In genomic region chr4:48791096-48791495, GRCm38 (mm10) we compare ENCODE assay signal across 18 mouse cellular contexts.
DNase-seq lines count a peak whose midpoint lies in the region; ATAC-seq and TF ChIP-seq lines count a peak whose summit lies in the region.
"Had no signal": no experiment of that assay in that cellular context is flagged by ENCODE, and none has a peak within 500 bp of the region (broad histone marks: within the 10 kb centered on the region; RNA-seq: fewer than 3 reads in every experiment).

No protein-coding gene starts in this region.

- no peaks in the 10 kb centered on the region for H3K27me3 ChIP-seq in heart, embryonic 11.5 days (ENCODE audit: control insufficient read depth, insufficient read depth, low read length)
- H3K27me3 ChIP-seq in myocyte (ENCODE audit: control insufficient read depth, insufficient read depth, insufficient read length) = no peaks in the 10 kb centered on the region
- H3K27me3 ChIP-seq: embryonic facial prominence, embryonic 12.5 days; forebrain, embryonic 15.5 days; heart, embryonic 13.5 days; hindbrain, embryonic 15.5 days had no signal

- no peak for TF ChIP-seq POLR2A in myocyte (IDR thresholded peaks at IDR 0.05; ENCODE audit: insufficient read length, low read depth)
- no peak for TF ChIP-seq POLR2A in lung, adult 2 months (IDR thresholded peaks at IDR 0.05; ENCODE audit: borderline replicate concordance, extremely low read depth, low read depth, low read length)

- no peaks in the 10 kb centered on the region for H3K4me1 ChIP-seq in heart, embryonic 11.5 days (ENCODE audit: control insufficient read depth, insufficient read depth, low read length)
- no peaks in the 10 kb centered on the region for H3K4me1 ChIP-seq in lung, adult 2 months (ENCODE audit: control insufficient read depth, insufficient read depth, low read length)
- H3K4me1 ChIP-seq: embryonic facial prominence, embryonic 12.5 days; forebrain, embryonic 15.5 days; hindbrain, embryonic 15.5 days had no signal

- H3K9me3 ChIP-seq in heart, embryonic 11.5 days (replicated peaks; ENCODE audit: control insufficient read depth, low read length) = no peaks in the 10 kb centered on the region
- H3K9me3 ChIP-seq: embryonic facial prominence, embryonic 12.5 days; forebrain, embryonic 15.5 days; heart, embryonic 13.5 days; hindbrain, embryonic 15.5 days had no signal

- H3K27ac ChIP-seq in heart, embryonic 11.5 days (ENCODE audit: low read depth, low read length) = no peak overlapping the region
- H3K27ac ChIP-seq: embryonic facial prominence, embryonic 12.5 days; forebrain, embryonic 15.5 days; heart, embryonic 13.5 days; hindbrain, embryonic 15.5 days had no signal

- no peak for TF ChIP-seq CTCF in lung, adult 2 months (IDR thresholded peaks at IDR 0.05; ENCODE audit: insufficient read depth, low read length)

- peak; percentile 38 to 59 for DNase-seq in heart, adult 18-20 months
- DNase-seq in Muller cell, postnatal 12 days (ENCODE audit: inconsistent ontology term) = peak; percentile 44
- peak; percentile 16 to 59 for DNase-seq in heart, adult 9 months (ENCODE audit: low spot score in 2 of 2)
- DNase-seq in lung, adult 2 months = no peak
- no peak for DNase-seq in cerebellum, postnatal 10 days
- DNase-seq: adrenal gland, adult 8-10 months; adrenal gland, postnatal 36 days; cerebellum, adult 2 months; cerebellum, postnatal 25 days; gastrocnemius, postnatal 25 days; kidney, adult 2 months had no signal

- H3ac ChIP-seq in myocyte (ENCODE audit: control insufficient read depth, insufficient read length) = no peak overlapping the region

- H3K4me2 ChIP-seq in heart, embryonic 11.5 days = no peak overlapping the region
- H3K4me2 ChIP-seq in myocyte (ENCODE audit: low read depth) = peak overlapping the region; percentile 60
- H3K4me2 ChIP-seq: embryonic facial prominence, embryonic 12.5 days; forebrain, embryonic 15.5 days; heart, embryonic 13.5 days; hindbrain, embryonic 15.5 days had no signal

- H3K36me3 ChIP-seq in heart, embryonic 11.5 days (ENCODE audit: control insufficient read depth, insufficient read depth, low read length) = no peaks in the 10 kb centered on the region
- no peaks in the 10 kb centered on the region for H3K36me3 ChIP-seq in myocyte (ENCODE audit: control insufficient read depth, insufficient read depth)
- H3K36me3 ChIP-seq: embryonic facial prominence, embryonic 12.5 days; forebrain, embryonic 15.5 days; heart, embryonic 13.5 days; hindbrain, embryonic 15.5 days had no signal

- no peak for ATAC-seq in heart, embryonic 11.5 days (replicated peaks; ENCODE audit: insufficient number of reproducible peaks, low FRiP score, low TSS enrichment)
- ATAC-seq: forebrain, embryonic 15.5 days; intestine, embryonic 16.5 days had no signal

- WGBS in heart, embryonic 11.5 days (ENCODE audit: insufficient replicate concordance) = 86% methylated on average over 4 of the region's 4 CpGs
- 73% methylated on average over 4 of the region's 4 CpGs for WGBS in lung, adult 2 months

- no peak overlapping the region for H3K4me3 ChIP-seq in heart, embryonic 11.5 days (ENCODE audit: low read depth, low read length)
- no peak overlapping the region for H3K4me3 ChIP-seq in myocyte
- H3K4me3 ChIP-seq in lung, adult 2 months (replicated peaks; ENCODE audit: extremely low read depth, low read depth, low read length) = no peak overlapping the region
- H3K4me3 ChIP-seq: embryonic facial prominence, embryonic 12.5 days; forebrain, embryonic 15.5 days; heart, embryonic 13.5 days; hindbrain, embryonic 15.5 days had no signal

- no peak overlapping the region for H3K9ac ChIP-seq in heart, embryonic 11.5 days (ENCODE audit: low read depth, low read length)
- H3K9ac ChIP-seq: embryonic facial prominence, embryonic 12.5 days; forebrain, embryonic 15.5 days; heart, embryonic 13.5 days; hindbrain, embryonic 15.5 days had no signal

- H3K79me2 ChIP-seq in myocyte (ENCODE audit: control insufficient read depth, insufficient read depth) = no peaks in the 10 kb centered on the region

TF ChIP-seq in myocyte, 11 proteins besides CTCF, POLR2A, EP300 and RAD21:
- TF ChIP-seq MAX (IDR thresholded peaks at IDR 0.05; ENCODE audit: low read depth) = no peak
- TF ChIP-seq USF1 (IDR thresholded peaks at IDR 0.05; ENCODE audit: low read depth) = no peak
- no peak for TF ChIP-seq MYOD1 (IDR thresholded peaks at IDR 0.05; ENCODE audit: control insufficient read depth in 1 of 3, insufficient read length in 2 of 3, low read depth in 2 of 3)
- no peak for TF ChIP-seq MYOG (IDR thresholded peaks at IDR 0.05; ENCODE audit: control insufficient read depth in 1 of 3, insufficient read depth in 1 of 3, insufficient read length in 2 of 3, low read depth in 2 of 3)
- no peak for TF ChIP-seq SRF (IDR thresholded peaks at IDR 0.05; ENCODE audit: control insufficient read depth, insufficient read length, low read depth)
- TF ChIP-seq E2F4 (IDR thresholded peaks at IDR 0.05; ENCODE audit: insufficient read depth) = no peak
- no peak for TF ChIP-seq CEBPB (IDR thresholded peaks at IDR 0.05; ENCODE audit: insufficient read depth, poor library complexity, severe bottlenecking)
- no peak for TF ChIP-seq TCF12 (IDR thresholded peaks at IDR 0.05; ENCODE audit: insufficient read depth, poor library complexity, severe bottlenecking)

Comparison
In these comparisons a context has a peak if more than half of its experiments do, and no peak if none do; other contexts are left out.
1. DNase-seq: peak in heart, adult 18-20 months (2 of 2), Muller cell, postnatal 12 days (single experiment) and heart, adult 9 months (2 of 2); none in lung, adult 2 months (single experiment) and cerebellum, postnatal 10 days (0 of 2).